9 mouse cellular contexts compared by ENCODE assay signal in the genomic region with DNA sequence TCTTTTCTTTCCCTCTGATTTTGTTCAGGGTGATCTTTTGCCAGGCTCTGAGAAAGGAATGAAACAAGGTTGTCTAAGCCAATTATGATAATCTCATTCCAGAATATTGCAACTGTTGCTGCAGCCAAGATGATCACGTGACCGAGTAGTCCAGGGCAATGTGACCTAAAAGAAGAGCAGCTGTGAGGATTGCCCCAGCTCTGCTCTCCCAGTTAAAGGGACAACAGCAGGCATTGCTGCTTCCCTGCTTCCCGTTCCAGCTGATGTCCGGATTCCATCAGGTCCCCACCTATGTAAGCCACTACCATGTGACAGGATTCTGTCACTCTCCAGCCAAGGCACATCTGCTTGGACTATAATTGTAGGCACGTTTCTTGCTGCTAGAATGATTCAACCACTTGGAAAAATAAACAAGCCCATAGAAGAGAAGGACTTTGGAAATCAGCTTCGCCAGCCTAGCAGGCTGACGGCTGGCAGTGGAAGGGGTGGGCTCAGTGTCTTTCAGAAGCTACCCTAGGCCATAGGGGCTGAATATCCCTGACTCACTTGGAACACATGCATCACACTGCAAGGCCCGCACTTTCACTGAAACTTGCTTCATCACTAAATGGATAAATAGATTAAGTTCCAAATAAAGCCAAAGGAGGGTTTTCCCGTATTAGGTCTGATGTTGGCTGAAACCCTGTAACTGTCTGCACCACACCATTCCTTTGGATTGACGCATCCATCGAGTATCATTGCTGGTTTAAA. TPM values are rescaled to one million over a fixed set of nuclear protein-coding genes. Genes with fewer than 3 reads are reported as not detected.
DNase-seq lines count a peak whose midpoint lies in the region; ATAC-seq and TF ChIP-seq lines count a peak whose summit lies in the region.
"Had no signal": no experiment of that assay in that cellular context is flagged by ENCODE, and none has a peak within 500 bp of the region (broad histone marks: within the 10 kb centered on the region; RNA-seq: fewer than 3 reads in every experiment).

No protein-coding gene starts in this region.

- ATAC-seq in hindbrain, embryonic 16.5 days, result no peak
- ATAC-seq in midbrain, embryonic 11.5 days (ENCODE audit: low FRiP score), result peak; percentile 33
- ATAC-seq: Patski had no signal

- H3K36me3 ChIP-seq in hindbrain, embryonic 16.5 days (ENCODE audit: control insufficient read depth, insufficient read depth, low read length), result no peaks in the 10 kb centered on the region
- H3K36me3 ChIP-seq in hindbrain, embryonic 10.5 days, result no peaks in the 10 kb centered on the region
- H3K36me3 ChIP-seq in midbrain, embryonic 11.5 days (ENCODE audit: control insufficient read depth, insufficient read depth, low read length), result no peaks in the 10 kb centered on the region

- TF ChIP-seq CTCF in layer of hippocampus, adult 2 months (conservative IDR thresholded peaks at IDR 0.05), result no peak

- H3K9me3 ChIP-seq in hindbrain, embryonic 16.5 days (ENCODE audit: control insufficient read depth, low read length), result no peaks in the 10 kb centered on the region
- no peaks in the 10 kb centered on the region for H3K9me3 ChIP-seq in hindbrain, embryonic 10.5 days
- no peaks in the 10 kb centered on the region for H3K9me3 ChIP-seq in midbrain, embryonic 11.5 days (ENCODE audit: control insufficient read depth, low read length)

- no peaks in the 10 kb centered on the region for H3K27me3 ChIP-seq in hindbrain, embryonic 16.5 days (replicated peaks; ENCODE audit: control insufficient read depth, insufficient read depth, low read length)
- H3K27me3 ChIP-seq in hindbrain, embryonic 10.5 days (ENCODE audit: insufficient read depth, poor library complexity, severe bottlenecking), result no peaks in the 10 kb centered on the region
- H3K27me3 ChIP-seq in midbrain, embryonic 11.5 days (ENCODE audit: control insufficient read depth, insufficient read depth, low read length), result no peaks in the 10 kb centered on the region; the same call in 1 of the 2 replicates

- 61% methylated on average over 11 of the region's 11 CpGs for WGBS in hindbrain, embryonic 16.5 days
- WGBS in hindbrain, embryonic 10.5 days, result 68% methylated on average over 11 of the region's 11 CpGs
- 54% methylated on average over 11 of the region's 11 CpGs for WGBS in midbrain, embryonic 11.5 days

- DNase-seq in hindbrain, embryonic 10.5 days (ENCODE audit: low spot score), result no peak
- peak; percentile 42 for DNase-seq in adrenal gland, postnatal 25 days
- DNase-seq in heart, adult 18-20 months, result peak; percentile 86 to 92
- peak in 1 of 2 experiments; percentile 62 for DNase-seq in layer of hippocampus, adult 2 months (ENCODE audit: low spot score in 2 of 2)
- DNase-seq in midbrain, embryonic 11.5 days (ENCODE audit: low spot score, missing footprints), result peak; percentile 83
- peak; percentile 75 for DNase-seq in testis, postnatal 14 days (ENCODE audit: low spot score)
- DNase-seq in thymus, postnatal 36 days, result no peak

- peaks cover 9% of the 10 kb centered on the region for H3K4me1 ChIP-seq in hindbrain, embryonic 16.5 days (ENCODE audit: control insufficient read depth, insufficient read depth, low read depth, low read length)
- H3K4me1 ChIP-seq in hindbrain, embryonic 10.5 days (replicated peaks), result peaks cover 15% of the 10 kb centered on the region
- peaks cover 5% of the 10 kb centered on the region for H3K4me1 ChIP-seq in midbrain, embryonic 11.5 days (ENCODE audit: control insufficient read depth, insufficient read depth, low read length)

- H3K27ac ChIP-seq in hindbrain, embryonic 16.5 days (ENCODE audit: low read depth, low read length), result peak overlapping the region; percentile 2; the same call in 1 of the 2 replicates
- no peak overlapping the region for H3K27ac ChIP-seq in hindbrain, embryonic 10.5 days
- H3K27ac ChIP-seq in layer of hippocampus, adult 2 months, result peak overlapping the region; percentile 96
- H3K27ac ChIP-seq in midbrain, embryonic 11.5 days (ENCODE audit: low read depth, low read length), result peak overlapping the region; percentile 35; the same call in 1 of the 2 replicates

- 0 out of 2 replicates have a peak overlapping the region, but pooled peaks have one; percentile 5 for H3K4me2 ChIP-seq in hindbrain, embryonic 16.5 days (ENCODE audit: low read length)
- H3K4me2 ChIP-seq in midbrain, embryonic 11.5 days, result peak overlapping the region; percentile 24; the same call in 1 of the 2 replicates

- no peak overlapping the region; the same call in 1 of the 2 replicates for H3K4me3 ChIP-seq in hindbrain, embryonic 16.5 days (ENCODE audit: low read length)
- H3K4me3 ChIP-seq in hindbrain, embryonic 10.5 days, result no peak overlapping the region
- peak overlapping the region; percentile 96 for H3K4me3 ChIP-seq in layer of hippocampus, adult 2 months
- H3K4me3 ChIP-seq in midbrain, embryonic 11.5 days (ENCODE audit: low read depth, low read length), result no peak overlapping the region

- no peak overlapping the region for H3K9ac ChIP-seq in hindbrain, embryonic 16.5 days (ENCODE audit: low read depth, low read length)
- 0 out of 2 replicates have a peak overlapping the region, but pooled peaks have one; percentile 12 for H3K9ac ChIP-seq in midbrain, embryonic 11.5 days (ENCODE audit: low read length)

RNA-seq across cellular contexts. Expression of a gene that starts 23.8 kb away (rescaled TPM):
- polyA plus RNA-seq in hindbrain, embryonic 16.5 days (2015; fragmentation: Nextera tagmentation; extraction: Ambion mirVana), result 20.4 and 25.2 TPM in 2 replicates
- 20.1 and 20.5 TPM in 2 replicates for polyA plus RNA-seq in hindbrain, embryonic 10.5 days (2016; fragmentation: Nextera tagmentation; extraction: Ambion mirVana)
- 573 and 601 TPM in 2 replicates for total RNA-seq in adrenal gland, postnatal 25 days (2021)
- total RNA-seq in heart, adult 18-20 months (2021), result 100 to 1,000 TPM; 147 to 182 TPM
- 10 to 100 TPM; 40.9 to 44.5 TPM for total RNA-seq in layer of hippocampus, adult 2 months (2021)
- 23.6 and 27.1 TPM in 2 replicates for polyA plus RNA-seq in midbrain, embryonic 11.5 days (2014; fragmentation: Nextera tagmentation; extraction: Ambion mirVana)

Comparison
In these comparisons a context has a peak if more than half of its experiments do, and no peak if none do; other contexts are left out.
1. DNase-seq: peak in adrenal gland, postnatal 25 days (single experiment), heart, adult 18-20 months (2 of 2), midbrain, embryonic 11.5 days (single experiment) and testis, postnatal 14 days (single experiment); none in hindbrain, embryonic 10.5 days (single experiment) and thymus, postnatal 36 days (0 of 2).